Mouse (Mus musculus) brain, embryonic 14.5 days (tissue): ENCODE measurements at regions not wholly inside any gene's neighbourhood (a gene's known extent, or its start where the extent isn't known, plus 50 kb on each side); places are given as distances from the start of the nearest gene placed in this dataset.

Experiments
- CTCF ChIP-seq: fragments of 200-500 bp; IDR thresholded peaks from 2 replicates; pipeline ENCODE4 v1.5.1; 2012; ENCODE audit warnings: inconsistent platforms, mild to moderate bottlenecking, moderate library complexity, borderline replicate concordance; ENCODE audit not compliant: insufficient read depth, insufficient read length; ENCODE audit errors: extremely low read depth
- POLR2A ChIP-seq: fragments of 200-500 bp; IDR thresholded peaks from 2 replicates; pipeline ENCODE4 v1.6.1; 2012; ENCODE audit warnings: mild to moderate bottlenecking, inconsistent platforms, borderline replicate concordance; ENCODE audit not compliant: poor library complexity, insufficient read depth, insufficient read length, severe bottlenecking; ENCODE audit errors: extremely low read depth

- TF ChIP-seq POLR2A, result no peak
- TF ChIP-seq CTCF, result no peak
These were observed 513.1 kb downstream of the Adam3 start for GRCm38 (mm10) chr8:24212216-24213200.
